17 mouse cellular contexts compared by ENCODE assay signal in the genomic region with DNA sequence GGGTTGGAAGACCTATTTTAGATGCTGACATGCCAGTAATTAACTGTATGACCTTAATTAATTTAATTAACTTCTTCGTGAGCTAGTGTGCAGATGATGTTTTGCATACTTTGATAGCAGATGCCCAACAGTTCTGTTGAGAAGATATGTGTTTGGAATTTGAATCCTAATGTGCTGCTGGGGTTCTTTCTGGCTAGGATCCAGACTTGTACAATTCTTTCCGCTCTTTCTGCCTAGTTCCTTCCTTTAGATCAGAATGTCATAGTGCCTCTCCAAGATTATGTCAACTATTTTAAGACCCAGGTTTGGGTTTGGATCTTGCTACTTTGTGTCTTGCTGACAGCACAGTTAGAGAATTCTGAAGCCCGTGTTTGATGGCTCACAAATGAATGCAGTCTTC.
"Had no signal": no experiment of that assay in that cellular context is flagged by ENCODE, and none has a peak within 500 bp of the region (broad histone marks: within the 10 kb centered on the region; RNA-seq: fewer than 3 reads in every experiment).

No protein-coding gene starts in this region.

- H3K27ac ChIP-seq: limb, embryonic 12.5 days; liver, embryonic 14.5 days; midbrain, embryonic 10.5 days; neural tube, embryonic 13.5 days had no signal

- DNase-seq: kidney, adult 8-10 months; kidney, postnatal 36 days; layer of hippocampus, adult 9-11 months; layer of hippocampus, postnatal 36 days; lung, adult 18-20 months; lung, postnatal 36 days; right cerebral cortex, postnatal 4 days; spleen, adult 18-20 months; thymus, adult 18-20 months; thymus, postnatal 14 days had no signal

- H3K27me3 ChIP-seq: limb, embryonic 12.5 days; neural tube, embryonic 13.5 days had no signal

- H3K9ac ChIP-seq: limb, embryonic 12.5 days; liver, embryonic 14.5 days; neural tube, embryonic 13.5 days had no signal

- H3K4me2 ChIP-seq: limb, embryonic 12.5 days; neural tube, embryonic 13.5 days had no signal

- H3K4me1 ChIP-seq: midbrain, embryonic 10.5 days; neural tube, embryonic 13.5 days had no signal

- H3K4me3 ChIP-seq: limb, embryonic 12.5 days; midbrain, embryonic 10.5 days; neural tube, embryonic 13.5 days had no signal

- H3K9me3 ChIP-seq: limb, embryonic 12.5 days; midbrain, embryonic 10.5 days; neural tube, embryonic 13.5 days had no signal

- H3K36me3 ChIP-seq: limb, embryonic 12.5 days; midbrain, embryonic 10.5 days; neural tube, embryonic 13.5 days had no signal

- ATAC-seq: intestine, postnatal 0 days; lung, postnatal 0 days; midbrain, embryonic 16.5 days had no signal
